Mouse (Mus musculus): Measurements from ENCODE around the gene Naxd.
"Not testable (repeated sequence)": the region's sequence is repeated elsewhere in the genome, so short reads cannot be mapped to it uniquely, and the experiment has no call there.

The Naxd gene

DNA sequence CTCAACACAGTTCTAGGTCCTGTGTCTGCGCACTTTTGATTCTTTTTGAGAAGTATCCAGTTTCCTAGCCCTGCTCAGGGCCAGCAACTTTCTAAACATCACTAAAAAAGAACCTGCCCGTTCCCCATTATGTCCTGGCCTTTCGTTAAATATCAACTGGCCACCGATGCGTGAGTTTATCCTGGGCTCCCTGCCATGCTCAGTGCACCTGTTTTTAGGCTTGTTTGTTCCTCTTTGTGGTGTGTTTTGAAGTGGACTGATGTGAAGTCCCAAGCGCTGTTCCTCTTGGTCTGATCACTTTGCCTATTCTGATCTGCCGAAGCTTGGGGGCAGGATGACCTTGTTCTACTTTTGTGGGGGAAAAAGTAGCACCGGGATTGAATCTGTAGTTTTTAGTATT lies 26.0 kb upstream of the Naxd start:
- in situ Hi-C loops (cut with MboI, MseI): no loop called here

DNA sequence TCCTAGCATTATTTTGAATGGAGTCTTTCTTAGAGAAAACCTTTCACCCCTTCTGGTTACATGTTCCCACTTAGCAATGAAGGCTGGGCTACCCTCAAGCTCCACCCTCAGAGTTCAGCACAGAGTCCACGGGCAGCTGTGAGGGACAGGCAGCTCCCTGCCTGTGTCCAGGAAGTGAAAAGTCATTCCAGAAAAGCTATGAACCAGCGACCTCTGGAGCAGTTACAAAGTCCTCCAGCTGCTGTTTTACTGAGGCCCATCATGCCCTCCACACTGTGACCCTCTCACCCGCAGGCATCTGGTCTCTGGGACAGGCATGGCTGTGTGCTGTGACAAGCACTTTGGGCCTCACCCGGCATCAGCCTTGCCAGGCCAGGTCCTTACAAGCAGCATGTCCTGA lies 24.2 kb upstream of the Naxd start:
- in situ Hi-C loops (cut with MboI, MseI): no loop called here

DNA sequence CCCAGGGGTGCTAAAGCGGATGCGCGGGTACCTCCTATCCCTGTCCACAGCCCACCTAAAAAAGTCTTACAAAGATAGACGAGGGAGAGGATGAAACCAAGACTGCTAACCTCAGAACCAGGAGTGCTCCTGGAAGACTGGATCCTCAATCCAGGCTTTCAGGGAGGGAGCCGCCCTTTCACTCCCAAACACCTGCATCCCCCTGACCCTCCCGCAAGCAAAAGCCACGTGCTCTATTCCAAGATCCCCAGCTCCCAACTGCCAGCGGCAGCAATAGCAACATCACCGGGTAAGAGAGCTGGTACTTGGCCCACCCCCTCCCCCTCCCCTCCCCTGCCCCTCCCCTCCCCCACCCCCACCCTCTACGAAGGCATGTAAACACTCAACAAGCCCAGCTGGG lies 21.9 kb upstream of the Naxd start:
- in situ Hi-C loops (cut with MboI, MseI): no loop called here

DNA sequence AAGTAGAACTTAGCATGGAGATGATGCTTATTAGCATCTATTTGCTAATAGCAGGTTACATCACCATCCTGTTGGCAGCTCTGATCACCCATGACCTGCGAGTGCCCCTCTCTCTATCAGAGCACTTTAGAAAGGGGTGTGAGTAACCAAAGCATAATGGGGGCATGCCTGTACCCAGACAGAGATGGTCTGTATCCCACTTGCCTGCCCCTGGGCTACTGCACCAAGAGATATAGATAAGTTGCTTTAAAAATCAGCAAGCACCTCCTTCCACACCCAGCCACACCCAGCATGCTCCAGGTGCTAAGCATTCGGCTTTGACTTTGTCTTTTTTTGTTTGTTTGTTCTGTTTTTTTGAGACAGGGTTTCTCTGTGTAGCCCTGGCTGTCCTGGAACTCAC lies 21.4 kb upstream of the Naxd start:
- in situ Hi-C loops (cut with MboI, MseI): no loop called here

DNA sequence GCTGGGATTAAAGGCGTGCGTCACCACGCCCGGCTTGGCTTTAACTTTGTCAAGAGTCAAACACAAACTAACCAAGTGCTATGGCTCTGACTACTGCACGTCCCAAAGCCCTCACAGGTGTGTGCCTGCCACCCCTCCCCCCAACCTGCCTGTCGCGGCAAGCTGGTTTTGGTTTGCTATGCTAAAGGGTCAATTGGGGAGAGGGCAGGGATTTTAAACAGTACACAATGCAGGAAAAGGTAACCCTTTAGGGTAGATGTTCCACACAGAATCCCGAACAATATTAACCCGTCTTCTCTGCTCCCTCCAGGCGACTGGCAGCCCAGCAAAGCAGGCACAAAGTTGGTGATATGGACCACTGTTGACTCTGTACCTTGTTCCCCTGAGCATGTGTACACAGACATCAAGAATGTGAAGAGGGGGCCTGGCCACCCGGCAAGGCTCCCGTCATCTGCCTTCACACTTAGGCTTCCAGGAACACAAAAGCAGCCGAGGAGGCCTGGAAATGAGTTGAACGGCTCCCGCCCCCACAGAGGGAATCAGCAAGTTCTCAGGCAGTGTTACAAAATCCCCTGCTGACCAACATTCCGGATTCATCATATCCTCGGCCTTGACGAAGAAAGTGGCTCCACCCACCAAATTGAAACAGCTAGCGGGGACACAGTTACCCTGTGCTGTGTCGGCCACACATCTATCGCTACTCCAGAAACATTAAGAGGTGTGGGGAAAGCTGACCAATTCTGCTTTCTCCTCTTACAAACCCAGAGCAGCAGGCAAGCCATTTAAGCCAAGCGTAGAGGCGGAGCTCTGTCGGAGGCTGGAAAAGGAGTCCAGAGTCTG lies 20.7 kb upstream of the Naxd start:
- in situ Hi-C loops (cut with MboI, MseI): no loop called here

DNA sequence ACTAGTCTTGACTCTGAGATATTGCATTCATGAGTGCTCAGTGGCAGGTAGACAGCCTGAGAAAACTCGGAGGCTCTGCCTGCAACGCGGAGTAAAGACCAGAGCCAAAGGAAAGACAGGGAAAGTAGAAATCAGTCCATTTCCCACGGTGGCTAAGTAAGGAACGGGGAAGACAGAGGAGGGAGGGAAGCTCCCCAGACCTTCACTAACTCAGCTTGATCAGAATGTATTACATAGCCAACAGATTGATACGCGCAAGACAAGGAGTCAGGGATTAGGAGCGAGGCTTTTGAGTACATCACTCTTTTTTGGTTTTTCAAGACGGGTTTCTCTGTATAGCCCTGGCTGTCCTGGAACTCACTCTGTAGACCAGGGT lies 20.1 kb upstream of the Naxd start:
- in situ Hi-C loops (cut with MboI, MseI): no loop called here

DNA sequence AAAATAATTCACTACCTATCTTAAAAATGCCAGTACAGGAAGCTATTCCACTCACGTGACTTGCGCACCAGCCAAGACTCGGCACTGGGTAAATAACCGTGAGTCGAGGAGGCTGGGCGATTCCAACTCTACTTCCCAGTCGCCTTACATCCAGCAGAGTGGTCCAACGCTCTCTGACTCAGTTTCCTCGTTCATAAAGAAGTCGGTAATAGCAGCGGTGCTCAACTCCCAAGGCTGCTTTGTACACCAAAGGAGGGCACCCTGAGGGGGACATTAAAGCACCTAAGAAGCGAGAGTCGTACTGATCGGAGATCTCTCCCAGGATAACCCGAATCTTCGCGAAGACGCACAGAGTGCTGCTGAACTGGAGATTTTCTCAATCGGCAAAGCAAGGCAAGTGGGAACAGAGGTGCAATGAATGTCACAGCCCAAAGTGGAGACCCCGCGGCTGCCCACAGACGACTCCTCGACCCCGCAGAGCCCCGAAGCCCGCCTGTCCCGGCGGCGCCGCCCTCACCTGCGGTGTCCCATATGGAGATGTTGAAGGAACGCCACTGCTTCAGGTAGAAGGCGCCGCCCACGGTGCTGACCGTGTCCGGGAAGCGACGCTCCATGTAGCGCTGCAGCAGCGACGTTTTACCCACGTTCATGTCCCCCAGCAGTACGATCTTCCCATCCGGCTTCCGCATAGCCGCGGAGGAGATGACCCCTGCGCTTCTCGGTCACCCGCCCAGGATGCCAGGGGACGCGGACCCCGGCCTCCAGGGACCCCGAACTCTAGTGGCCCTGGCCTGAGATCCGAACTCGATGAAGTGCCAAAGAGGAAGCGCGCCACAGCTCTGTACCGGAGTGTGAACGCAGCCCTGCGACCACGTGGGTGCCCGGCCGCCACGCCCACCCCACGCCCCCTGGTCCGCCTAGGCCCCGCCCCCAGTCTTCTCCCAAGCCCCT lies 19.2 kb upstream of the Naxd start, which contains the start of gene Rab20:
Gene Rab20 (minus strand): TSS at position 900 of the 951 bp plus-strand sequence.
- in situ Hi-C loops (cut with MboI, MseI): no loop called here

DNA sequence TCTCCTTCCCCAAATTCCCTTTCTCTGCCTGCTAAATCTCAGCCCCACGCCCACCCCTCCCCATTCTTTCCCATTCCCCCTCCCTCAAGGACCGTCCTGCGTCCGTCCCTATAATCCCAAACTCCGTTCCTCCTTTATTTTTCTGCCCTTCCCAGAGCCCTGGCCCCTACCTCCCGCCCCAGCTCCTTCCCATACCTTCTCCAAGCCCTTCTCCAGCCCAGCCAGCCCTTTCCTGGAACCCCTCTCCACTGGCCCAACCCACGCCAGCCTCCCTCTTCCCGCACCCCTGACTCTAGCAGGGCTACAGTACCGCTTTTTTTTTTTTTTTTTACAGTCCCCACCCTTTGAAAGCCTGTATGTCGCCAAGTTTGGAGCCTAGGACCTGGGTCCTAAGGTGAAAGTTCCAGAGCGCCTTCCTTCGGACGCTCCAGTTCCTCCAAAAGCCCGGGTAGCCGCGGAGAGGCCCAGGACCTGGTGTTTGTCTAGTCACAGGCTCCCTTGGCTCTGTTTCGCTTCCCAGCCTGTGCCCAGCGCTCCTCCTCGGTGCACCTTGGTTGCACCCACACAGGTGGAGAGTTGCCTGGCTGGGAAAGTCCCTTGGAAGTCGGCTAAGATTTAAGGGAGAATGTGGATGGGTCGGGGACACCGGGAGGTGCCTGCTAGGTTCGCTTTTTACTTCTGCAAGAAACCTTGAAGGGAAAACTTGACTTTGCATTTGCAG lies 18.3 kb upstream of the Naxd start:
- in situ Hi-C loops (cut with MboI, MseI): no loop called here

DNA sequence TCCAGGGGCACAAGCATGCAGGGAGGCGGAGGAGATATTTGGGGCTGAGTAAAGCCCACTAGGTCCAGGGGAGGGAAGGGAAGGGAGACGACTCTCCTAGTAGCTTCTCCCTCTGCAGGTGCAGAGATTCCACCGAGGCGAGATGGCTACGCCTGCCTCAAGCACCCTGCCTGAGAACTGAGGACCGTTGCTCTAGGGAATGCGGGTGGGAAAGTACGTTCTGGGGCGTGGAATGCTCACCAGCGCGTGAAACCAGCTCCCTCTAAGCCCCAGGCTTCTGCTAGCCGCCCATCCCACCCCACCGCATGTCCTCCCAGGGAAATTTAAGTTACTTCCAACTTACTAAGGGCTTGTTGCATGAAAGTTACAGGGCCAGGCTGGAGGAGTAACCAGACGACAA lies 17.7 kb upstream of the Naxd start:
- in situ Hi-C loops (cut with MboI, MseI): no loop called here

DNA sequence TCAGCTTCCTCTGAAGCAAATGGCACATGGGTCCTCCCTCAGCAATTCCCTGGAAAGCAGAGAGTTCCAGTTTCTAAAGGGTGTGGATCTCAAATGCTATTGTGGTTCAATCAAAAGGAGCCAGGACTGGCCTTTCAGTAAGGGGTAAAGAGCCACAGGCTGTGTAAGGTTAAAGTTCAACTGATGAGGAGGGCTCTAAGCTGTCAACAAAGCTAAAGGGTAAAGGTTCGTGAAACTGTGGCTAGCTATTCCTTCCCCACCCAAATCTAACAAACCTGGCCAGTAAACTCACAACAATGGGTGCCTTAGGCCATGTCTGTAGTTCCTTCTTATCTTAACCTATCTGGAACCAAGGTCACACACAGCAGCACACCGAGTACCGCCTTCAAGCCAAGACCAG lies 15.4 kb upstream of the Naxd start:
- in situ Hi-C loops (cut with MboI, MseI): no loop called here

DNA sequence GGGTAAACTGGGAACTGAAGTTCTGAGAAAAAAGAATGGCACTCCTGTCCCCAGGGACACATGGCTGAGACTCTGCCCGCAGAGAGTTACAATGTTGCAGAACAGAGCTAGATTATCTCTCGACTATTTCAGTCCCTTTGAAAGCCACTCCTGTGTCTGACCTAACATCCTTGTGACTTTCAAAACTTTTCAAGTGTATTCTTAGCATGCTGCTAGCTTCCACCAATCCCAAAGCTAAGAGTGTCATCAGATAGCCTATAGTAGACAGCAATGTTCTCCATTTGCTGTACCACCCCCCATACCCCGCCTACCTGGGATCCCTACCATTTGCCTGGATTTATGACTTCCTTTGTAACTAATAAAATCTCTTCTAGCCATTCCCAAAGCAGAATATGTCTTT lies 14.8 kb upstream of the Naxd start:
- in situ Hi-C loops (cut with MboI, MseI): no loop called here

DNA sequence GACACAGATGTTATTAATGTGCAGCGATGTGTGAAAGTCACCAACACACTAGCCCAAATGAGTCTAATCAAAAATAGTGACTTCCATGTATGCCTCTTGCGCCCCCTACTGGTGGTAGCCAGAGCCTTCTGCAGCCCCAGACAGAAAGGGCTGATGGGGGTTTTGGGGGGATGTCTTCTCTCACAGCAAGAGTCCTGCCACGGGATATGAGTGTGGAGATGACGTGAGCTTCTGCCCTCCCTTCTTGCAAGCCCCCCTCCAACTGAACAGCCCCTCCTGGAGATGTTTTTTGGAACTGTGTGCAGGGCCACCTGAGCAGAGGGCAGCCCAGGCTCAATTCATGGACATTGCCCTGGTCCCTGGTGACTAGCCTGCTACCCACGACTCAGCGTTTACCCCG lies 11.2 kb upstream of the Naxd start:
- in situ Hi-C loops (cut with MboI, MseI): loop anchor here (5.0 kb wide), 1 partner anchor 54 kb away; no protein-coding TSS in a partner anchor

DNA sequence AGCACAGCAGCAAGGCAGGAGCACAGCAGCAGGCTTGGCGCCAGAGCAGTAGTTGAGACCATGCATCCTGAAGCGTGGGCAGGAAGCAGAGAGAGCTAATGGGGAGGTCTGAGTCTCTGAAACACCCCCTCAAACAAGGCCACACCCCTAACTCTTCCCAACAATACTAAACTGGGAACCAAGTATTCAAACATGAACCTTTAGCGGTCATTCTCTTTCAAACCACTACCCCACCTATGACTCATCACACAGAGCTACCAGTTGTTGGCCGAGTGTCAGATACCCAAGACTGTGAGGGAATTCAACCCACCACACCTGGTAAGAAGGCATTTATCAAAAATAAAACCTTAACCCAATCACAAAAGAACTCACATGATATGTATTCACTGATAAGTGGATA lies 10.1 kb upstream of the Naxd start:
- in situ Hi-C loops (cut with MboI, MseI): loop anchor here (5.0 kb wide), 1 partner anchor 55 kb away; no protein-coding TSS in a partner anchor

DNA sequence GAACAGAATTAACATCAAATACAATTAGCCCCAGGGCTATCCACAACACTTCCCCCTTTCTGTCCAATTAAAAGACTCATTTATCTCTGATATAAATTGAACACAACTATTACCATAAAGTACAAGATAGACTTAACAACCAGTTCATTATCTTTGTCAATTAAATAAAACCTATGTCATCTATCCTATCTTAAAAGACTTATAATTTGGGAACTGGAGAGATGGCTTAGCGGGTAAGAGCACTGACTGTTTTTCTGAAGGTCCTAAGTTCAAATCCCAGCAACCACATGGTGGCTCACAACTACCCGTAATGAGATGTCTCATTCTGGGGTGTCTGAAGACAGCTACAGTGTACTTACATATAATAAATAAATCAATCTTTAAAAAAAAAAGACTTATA lies 5.0 kb upstream of the Naxd start:
- in situ Hi-C loops (cut with MboI, MseI): not testable (repeated sequence)

DNA sequence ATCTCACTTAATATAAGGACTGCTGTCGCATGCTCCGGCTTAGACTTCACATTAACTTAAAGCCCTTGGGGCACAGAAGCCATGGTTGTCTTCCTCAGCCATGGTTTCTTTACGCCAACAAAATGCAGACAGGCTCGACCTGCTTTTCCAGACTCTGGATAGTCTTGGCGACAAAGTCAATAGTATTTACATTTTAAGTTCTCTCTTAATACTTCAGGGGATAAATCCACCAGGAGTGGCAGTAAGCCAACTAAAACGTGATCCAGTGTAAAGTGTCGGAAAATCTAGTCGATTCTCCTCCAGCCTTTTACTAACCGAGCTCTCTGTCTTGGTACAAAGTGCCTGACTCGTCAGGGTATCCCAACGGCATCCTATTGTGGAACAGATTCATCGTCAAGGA lies 975 bp downstream of the Naxd start:
- in situ Hi-C loops (cut with MboI, MseI): no loop called here

DNA sequence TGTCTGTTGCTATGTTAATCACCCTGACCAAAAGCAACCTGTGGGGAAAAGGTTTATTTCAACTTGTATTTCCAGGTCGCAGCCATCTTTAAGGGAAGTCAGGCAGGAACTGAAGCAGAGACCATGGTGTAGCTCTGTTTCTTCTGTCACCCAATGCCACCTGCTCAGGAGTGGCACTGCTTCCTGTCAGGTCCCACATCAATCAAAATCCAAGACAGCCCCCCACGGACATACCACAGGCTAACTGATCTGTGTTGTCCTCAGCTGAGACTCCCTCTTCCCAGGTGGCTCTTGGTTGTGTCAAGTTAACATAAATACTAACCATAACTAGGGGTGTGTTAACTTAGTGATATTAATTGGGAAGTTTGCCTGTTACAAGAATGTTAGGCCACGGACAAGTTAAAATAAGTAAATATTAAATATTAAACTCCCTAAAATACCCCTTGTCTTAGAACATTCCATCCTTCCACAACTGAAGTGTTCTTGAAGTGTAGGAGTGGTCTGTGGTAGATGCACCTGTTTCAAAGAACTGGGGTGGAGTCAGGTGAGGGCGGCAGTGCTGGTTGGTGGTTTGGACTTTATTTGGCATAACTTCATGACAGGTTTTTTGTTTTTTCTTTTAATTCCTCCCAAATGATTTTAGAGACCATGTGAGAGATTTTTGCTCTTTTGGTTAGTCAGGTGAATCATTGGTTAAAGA lies 1.6 kb downstream of the Naxd start:
- in situ Hi-C loops (cut with MboI, MseI): no loop called here

DNA sequence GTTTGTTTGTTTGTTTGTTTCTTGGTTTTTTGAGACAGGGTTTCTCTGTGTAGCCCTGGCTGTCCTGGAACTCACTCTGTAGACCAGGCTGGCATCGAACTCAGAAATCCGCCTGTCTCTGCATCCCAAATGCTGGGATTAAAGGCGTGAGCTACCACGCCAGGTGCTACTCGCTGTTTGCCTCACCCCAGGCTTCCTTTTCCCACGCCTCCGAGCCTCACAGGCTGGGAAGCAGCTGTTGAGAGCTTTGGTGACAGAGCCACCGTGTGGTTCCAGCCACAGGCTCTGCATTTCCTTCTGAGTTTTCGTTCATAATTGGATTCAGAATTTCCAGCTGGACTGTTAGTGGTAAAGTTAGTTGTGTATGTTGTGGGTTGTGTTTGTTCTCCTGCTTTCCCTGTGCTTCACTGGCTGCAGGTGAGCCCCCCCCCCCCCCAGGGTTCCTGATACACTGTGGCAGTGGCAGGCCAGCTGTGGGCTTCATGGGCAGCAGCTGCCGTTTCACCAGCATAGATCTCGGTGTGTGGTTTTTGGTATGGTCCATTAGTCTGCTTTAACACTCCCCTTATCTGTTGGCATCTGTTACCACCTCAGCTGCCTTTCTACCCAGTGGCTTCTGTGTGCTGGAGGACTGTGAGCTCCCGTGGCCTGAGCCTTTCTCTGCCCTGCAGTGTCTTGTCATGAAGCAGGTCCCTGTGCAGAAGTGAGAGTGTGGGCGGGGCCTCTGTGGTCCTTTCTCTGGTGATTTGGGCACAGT lies 6.3 kb downstream of the Naxd start:
- in situ Hi-C loops (cut with MboI, MseI): loop anchor here (10.0 kb wide), 1 partner anchor 191 kb away; no protein-coding TSS in a partner anchor

DNA sequence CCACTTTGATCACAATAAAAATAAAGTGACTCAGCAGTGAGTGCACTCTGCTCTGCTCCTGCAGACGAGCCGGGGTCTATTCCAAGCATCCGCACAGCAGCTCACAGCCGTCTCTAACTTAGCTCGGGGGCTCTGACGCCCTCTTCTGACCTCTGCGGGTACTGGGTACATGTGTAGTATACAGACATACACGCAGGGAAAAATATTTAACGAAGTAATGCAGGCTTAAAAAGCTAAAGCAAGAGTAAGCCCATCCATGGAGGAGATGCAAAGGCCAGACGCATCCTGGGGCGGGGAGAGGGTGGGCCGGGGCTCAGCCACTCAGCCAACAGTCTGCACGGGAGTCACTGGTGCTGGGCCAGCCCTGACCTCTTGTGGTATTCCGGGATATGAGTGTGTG lies 8.8 kb downstream of the Naxd start:
- in situ Hi-C loops (cut with MboI, MseI): loop anchor here (10.0 kb wide), 1 partner anchor 189 kb away; no protein-coding TSS in a partner anchor

DNA sequence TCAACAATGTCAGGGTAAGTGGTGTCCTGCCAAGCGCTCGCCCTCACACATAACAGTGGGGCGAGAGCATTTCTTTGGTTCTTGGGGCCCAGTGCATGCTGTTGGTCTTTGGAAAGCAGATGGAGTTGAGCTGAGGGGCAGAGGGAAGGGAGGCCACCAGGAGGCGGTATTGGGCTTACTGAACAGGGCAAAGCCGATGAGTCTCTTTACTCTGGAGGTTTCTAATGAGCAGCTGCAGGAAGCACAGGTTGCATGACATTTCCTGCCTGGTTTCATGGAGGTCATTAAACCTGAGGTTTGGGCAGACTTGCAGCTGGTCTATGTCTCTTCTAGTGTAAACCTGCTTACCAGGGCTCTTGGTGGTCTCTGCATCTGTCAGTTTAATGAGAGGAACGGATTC lies 9.5 kb downstream of the Naxd start:
- in situ Hi-C loops (cut with MboI, MseI): loop anchor here (10.0 kb wide), 1 partner anchor 188 kb away; no protein-coding TSS in a partner anchor

DNA sequence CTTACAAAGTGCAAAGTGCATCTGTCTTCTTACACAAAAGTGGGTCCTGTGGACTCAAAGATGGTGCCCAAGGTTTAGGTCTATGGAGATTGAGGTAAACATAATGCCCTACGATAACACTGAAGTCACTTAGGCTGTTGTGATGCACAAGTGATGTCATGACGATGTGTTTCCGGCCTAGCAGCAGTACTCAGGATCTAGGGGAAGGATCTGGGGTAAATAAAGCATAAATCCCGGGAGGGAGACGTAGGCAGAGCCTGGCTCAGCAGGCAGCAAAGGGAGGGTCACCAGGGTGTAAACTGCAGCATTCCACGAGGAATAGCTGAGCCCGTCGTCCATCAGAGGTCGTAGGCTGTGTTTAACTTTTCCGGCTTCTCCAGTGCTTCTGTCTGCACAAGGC lies 11.6 kb downstream of the Naxd start:
- in situ Hi-C loops (cut with MboI, MseI): loop anchor here (10.0 kb wide), 1 partner anchor 186 kb away; no protein-coding TSS in a partner anchor

Measured in regulatory T cell (primary cell).